Mouse (Mus musculus) kidney, postnatal 4 days (tissue): ENCODE measurements around the gene Itsn1.

Experiments
- DNase-seq, 2 experiments: peaks; one replicate each; pipeline ENCODE4 v3.0.0; 2021; ENCODE audit warnings: mixed read lengths in 2 of 2

Itsn1 gene

GRCm38 (mm10) chr16:91729066-91729482 is at the start of gene Itsn1:
Gene Itsn1 (plus strand): TSS chr16:91729281.
- DNase-seq: peak; percentile 98 to 99

DNA sequence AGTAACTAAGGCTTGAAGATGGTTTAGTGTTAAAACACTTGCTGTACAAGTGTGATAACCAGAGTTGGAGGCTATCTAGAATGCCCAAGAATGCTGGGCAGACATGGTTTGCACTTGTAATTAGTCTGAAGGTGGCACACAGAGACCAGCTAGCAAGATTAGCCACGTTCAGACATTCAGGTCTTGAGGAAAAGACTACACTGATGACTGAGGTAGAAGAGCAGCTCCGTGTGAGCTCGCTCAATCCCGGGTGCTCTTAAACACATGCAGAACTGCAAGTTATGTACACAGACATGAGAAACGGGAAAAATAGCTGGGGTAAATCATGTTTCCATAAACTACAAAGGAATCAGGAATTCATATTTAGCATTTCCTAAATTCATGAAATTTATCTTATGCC is 48.4 kb upstream of the Itsn1 start:
- no peak for DNase-seq

DNA sequence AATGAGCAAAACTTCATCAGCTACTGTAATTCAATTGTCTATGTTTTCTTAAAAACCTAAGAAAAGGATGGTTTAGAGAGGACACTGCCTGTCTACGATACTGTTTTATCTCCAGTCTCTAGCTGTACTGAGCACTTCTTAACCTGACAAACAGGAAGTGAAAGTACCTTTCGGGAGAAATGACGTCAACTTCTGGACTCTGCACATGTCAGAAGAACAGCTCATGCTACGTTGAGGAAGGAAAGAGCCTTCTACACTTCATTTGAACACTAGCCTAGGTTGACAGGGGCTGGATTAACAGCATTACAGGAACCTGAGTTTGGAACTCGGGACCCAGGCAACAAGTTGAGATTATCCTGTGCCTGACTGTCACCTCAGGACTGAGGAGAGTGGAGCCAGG is 43.6 kb upstream of the Itsn1 start:
- no peak for DNase-seq

DNA sequence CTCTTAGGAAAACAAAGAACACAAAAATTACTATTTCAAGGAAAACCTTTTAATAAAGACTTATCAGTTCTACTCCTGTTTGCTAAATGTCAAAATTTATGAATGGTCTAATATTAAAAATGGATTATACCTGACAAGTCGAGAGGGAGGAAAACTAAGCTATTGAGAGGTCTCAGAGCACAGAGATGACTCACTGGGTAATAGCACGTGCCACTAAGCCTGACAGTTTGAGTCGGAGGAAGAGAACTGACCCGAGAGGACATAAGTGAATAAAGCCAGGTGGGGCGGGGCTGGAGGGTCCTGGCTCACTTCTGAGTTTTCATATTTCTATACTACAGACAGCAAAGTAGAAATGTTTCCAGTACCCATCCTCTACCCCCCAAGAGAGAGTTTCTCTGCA is 42.7 kb upstream of the Itsn1 start:
- no peak for DNase-seq

- no peak for DNase-seq
Observed at GRCm38 (mm10) chr16:91688023-91688618, 41.0 kb upstream of the Itsn1 start.

DNA sequence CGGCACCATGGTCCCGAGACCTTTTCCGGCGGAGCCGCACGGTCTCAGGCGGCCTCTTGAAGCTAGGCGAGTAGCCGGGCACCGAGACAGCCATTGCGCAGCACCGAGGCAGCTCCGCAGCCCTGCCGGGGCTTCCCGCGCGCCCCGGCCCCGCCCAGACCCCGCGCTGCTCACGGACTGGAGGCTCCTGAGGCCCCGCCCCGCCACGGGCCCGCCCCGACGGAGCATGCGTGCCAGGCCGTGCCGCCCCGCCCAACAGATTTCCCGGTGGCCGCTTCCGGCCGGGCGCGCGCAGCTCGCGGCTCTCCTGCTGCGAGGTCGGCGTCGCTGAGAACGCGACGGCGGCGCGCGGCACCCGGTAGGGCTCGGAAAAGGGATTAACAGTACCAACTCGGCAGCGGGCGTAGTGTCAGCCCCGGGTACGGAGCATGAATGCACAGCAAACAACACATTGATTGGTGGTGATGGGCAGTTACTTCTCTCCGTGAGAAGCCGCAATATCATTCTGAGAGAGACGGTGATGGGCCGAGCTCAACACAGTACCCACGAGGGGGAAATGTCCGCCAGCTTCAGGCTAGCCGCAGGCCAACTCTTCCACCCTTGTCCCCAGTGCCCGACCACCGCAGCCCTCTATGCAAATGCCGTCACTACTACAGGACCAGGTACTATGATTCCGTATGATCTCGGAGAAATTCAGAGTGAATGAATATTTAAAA is 40.3 kb upstream of the Itsn1 start, which contains the start of gene Donson:
TSS of gene Donson (minus strand) at position 152 of the 716 bp plus-strand sequence.
- peak; percentile 97 to 98 for DNase-seq

- no peak for DNase-seq
Observed at GRCm38 (mm10) chr16:91689791-91690190, 39.3 kb upstream of the Itsn1 start.

DNA sequence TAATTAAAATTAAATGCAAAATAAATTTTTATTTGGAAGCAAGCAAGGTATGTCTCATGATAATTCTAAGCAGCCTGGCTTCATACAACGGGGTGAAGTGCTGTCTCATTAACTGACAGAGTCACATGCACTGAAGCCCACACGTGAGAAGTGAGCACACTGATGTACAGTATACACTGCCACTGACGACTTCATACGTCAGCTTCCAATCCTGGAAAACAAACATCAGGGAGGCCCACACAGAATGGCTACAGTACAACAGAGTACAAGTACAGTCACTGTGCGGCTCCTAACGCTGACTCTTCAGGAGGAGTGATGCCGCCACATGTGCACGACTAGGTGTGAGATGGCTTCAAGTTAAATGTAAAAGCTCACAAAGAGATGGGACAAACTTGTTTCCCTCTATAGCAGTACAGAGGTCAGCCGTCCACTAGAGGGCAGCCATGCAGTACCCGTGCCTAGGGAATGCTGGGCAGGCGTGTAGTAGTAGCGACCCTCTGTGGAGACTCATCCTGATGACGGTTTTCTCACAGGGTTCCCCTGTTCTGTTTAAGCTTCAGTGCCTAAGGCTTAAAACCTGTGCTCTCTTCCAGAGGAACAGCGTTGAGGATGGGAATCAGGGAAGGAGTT is 34.5 kb upstream of the Itsn1 start:
- peak; percentile 92 for DNase-seq

DNA sequence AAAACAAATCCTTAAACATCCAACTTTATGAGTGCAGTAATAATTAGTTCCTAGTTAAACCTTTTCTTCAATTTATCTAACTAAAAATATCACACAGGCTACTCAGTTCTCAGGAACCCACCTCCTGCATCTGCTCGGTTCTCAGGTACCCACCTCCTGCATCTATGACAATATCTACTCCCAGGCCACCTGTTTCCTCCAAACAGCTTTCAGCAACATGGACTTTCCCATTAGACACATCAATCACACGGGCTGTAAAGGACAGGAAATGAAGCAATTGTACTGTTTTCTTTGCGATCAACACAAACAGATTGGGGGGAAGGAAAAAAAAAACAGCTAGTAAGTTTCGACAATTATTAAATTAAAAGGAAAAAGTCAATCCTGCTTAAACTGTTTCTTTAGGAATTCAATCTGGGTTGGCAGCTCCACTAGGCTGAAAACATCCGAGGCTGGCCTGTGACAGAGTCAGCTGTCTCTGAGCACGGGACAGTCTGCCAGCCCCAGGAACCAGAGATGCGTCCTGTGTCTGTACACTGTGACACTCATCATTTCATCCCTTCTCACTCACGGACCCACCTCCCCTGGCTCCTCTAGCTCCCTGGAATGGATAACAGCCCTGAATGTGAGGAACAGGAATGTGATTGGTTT is 33.8 kb upstream of the Itsn1 start:
- no peak for DNase-seq

DNA sequence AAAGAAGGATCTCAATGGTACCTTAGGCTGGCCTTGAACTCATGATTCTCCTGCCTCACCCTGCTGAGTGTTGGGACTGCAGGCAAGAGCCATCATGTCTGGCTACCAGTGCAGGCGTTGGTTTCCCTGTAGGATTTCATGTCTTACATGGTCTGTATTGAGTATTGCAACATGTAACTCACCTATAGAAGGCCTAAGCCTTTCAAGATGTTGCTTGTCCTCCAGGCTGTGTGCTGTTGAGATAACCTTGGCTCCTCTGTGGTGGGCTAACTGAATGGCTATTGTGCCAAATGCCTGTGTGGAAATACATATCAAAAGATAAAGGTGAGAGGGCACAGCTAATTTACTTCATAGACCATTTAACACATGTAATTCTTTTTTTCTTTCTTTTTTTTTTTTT is 30.1 kb upstream of the Itsn1 start:
- DNase-seq: no peak

DNA sequence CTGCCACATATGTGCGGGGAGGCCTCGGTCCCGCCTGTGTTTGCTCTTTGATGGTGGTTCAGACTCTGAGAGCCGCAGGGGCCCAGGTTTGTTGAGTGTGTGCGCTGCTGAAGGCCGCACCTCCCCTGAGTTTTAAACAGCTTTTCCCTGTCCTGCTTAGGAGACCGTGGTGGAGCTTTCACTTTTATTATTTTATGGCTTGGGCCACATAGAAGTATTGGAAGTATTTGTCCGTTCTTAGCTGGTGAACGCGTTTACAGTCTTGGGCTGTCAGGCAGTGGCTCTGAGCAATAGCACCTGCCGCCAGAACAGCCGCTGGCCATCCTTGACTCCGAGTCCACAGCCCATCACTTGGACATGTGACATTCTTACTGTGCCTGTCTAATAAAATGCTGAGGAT is 27.2 kb upstream of the Itsn1 start:
- DNase-seq: peak; percentile 65 to 73

DNA sequence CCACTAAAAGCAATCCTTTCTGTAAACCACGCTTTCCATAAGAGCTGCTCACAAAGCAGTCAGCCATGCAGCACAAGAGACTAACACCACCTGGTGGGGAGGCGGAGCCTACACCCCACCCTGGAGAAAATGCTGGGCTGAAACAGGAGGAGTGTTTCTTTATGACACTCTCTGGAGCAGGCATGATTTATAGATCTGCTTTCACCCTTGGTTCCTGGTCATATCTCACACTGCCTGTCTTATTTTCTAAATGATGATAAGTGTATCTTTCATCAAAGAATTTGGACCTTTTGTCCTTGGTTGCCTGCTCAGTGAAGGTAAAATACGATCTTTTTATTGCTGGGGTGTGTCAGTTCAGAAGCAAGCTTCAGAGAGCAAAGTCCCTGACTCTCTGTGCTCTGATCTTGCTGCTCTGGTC is 26.3 kb upstream of the Itsn1 start:
- DNase-seq: peak; percentile 40 to 59

DNA sequence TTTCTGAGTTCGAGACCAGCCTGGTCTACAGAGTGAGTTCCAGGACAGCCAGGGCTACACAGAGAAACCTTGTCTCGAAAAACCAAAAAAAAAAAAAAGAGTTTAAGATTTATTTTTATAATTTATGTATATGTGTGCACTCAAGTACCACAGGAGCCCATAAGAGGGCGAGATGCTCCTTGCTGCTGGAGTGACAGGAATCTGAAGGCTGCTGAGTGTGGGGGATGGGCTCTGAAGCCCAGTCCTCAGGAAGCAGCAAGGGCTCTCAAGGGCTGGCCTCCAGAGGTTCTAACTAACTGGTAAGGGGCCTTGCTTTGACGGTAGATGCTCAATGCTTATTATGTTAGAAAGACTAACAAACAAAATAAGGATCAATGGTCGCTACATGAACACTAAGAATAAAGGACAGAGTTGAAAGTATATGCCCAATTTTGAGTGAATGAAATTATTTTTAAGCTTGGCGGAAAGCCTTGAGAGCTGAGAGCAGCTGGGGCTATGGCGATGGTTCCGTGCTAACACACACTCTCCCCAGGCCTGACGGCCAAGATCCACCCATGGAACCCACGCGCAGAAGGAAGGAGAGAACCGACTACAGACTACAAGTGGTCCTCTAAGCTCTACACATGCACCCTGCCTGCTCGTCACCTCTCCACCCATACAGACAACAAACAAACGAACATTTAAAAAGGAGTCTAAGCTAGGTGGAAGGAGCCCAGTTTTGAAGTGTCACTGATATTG is 24.3 kb upstream of the Itsn1 start:
- DNase-seq: peak in 1 of 2 experiments; percentile 32

DNA sequence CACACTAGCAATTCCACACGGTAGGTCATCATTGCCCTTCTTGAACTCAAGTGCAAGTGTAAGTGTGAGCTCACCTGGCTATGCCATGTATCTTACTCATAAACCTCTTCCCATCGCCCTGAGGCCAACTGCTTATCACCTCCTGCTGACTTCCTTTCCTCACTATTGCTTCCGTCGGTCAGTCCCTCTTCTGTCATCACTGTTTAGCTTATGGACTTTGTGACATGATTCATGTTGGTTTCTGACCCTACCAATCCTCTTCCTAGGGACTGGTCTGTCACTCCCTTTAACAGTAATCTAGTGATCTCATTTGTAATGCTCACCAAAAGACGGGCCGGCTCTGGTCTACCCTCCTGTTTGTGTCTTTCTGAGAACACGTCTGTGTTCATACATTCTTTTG is 18.8 kb upstream of the Itsn1 start:
- no peak for DNase-seq

DNA sequence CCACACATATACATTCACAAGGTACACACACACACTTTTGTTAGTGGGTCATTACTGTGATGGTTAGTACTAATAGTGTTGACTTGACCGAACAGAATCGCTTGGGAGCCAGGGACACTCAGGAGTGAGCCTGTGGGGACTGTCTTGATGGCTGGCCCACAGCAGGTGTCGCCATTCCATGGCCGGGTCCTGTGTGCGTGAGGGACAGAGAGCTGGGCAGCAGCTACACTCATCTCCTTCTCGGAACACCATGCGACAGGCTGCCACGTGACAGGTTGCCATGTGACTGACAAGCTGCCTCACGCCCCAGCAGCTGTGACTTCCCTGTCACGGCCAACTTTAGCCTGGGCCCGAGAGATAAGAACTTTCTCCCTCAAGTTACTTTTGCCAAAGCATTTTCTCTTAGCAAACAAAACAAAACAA is 12.1 kb upstream of the Itsn1 start:
- no peak for DNase-seq

GRCm38 (mm10) chr16:91717399-91717798 is 11.7 kb upstream of the Itsn1 start:
- no peak for DNase-seq

DNA sequence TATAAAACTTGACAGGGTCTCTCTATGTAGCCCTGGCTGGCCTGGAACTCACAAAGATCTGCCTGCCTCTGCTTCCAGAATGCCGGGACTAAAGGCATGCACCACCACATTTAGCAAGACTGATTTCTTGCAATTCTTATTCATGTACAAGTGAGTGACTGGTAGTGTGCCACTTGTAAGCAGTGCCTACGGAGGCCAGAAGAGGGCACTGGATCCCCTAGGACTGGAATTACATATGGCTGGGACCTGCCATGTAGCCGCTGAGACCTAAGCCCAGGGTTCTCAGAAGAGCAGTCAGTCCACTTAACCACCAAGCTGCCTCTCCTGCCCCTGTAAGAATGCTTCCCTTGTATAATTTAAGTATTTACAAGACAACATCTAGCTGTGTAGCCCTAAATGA is 4.8 kb upstream of the Itsn1 start:
- peak; percentile 71 to 76 for DNase-seq

- no peak for DNase-seq
Observed at GRCm38 (mm10) chr16:91727433-91727832, 1.6 kb upstream of the Itsn1 start.

- DNase-seq: peak; percentile 97 to 98
Observed at GRCm38 (mm10) chr16:91728123-91729065, 687 bp upstream of the Itsn1 start, which contains the start of gene Cryzl1. Gene Cryzl1 (minus strand): TSS chr16:91728975.

DNA sequence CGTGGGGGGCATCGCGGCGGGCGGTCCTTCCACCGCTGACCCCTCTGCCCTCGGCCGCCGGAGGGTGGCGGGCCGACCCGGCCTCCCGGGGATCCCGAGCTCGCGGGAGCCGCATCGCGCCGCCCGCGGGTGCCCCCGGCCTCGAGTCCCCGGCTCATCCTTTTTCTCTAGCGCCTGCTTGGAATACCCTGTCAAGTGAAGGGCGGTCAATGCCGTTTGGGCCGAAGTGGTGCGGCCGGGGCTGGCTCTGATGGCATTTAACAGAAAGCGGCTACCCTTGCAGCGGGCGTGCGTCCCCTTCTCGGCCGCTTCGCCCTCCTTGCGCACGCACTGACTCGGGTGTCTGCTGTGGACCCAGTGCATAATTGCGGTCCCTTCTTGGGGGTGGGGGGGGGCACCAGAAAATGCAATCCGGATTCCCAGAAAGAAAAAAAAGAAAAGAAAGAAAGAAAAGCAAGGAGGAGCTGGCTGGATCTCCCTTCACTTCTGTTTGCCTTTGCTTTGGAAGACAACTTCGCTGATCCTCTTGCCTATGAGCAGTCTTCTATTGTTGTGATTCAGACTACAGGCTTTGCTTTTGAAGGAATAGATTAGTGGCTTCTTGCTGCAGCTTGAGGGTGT is 850 bp downstream of the Itsn1 start:
- DNase-seq: peak; percentile 56 to 73

GRCm38 (mm10) chr16:91730446-91730845 is 1.4 kb downstream of the Itsn1 start:
- peak in 1 of 2 experiments; percentile 27 for DNase-seq
